Mouse (Mus musculus) cerebellum, adult (tissue): ENCODE data around the gene S1pr4.

Experiments used
- ATAC-seq: cut with Nextera tagmentation; 2 replicates; pipeline ENCODE4 v1.9.2; 2017; ENCODE audit warnings: mild to moderate bottlenecking, moderate library complexity, mixed read lengths; ENCODE audit not compliant: insufficient number of reproducible peaks, low FRiP score, low TSS enrichment

The S1pr4 gene

DNA sequence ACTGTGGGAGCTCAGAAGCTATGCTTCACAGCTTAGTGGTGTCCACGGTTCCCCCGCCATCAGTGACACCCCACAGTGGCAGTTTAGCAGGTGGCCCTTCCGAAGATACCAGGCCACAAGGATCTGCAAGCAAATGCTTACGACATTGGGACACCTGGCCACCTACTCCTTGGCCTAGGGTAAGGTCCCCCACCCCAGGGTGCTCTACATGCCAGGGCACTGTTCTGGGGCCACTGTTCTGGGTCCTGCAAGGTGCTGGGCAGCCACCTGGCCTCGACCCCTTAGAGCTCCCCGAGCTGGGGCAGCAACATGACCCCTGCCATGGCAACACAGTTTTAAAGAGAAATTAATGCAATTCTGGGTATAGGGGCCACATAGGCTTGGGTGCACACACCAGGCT, 4.8 kb downstream of the S1pr4 start:
- no peak for ATAC-seq

DNA sequence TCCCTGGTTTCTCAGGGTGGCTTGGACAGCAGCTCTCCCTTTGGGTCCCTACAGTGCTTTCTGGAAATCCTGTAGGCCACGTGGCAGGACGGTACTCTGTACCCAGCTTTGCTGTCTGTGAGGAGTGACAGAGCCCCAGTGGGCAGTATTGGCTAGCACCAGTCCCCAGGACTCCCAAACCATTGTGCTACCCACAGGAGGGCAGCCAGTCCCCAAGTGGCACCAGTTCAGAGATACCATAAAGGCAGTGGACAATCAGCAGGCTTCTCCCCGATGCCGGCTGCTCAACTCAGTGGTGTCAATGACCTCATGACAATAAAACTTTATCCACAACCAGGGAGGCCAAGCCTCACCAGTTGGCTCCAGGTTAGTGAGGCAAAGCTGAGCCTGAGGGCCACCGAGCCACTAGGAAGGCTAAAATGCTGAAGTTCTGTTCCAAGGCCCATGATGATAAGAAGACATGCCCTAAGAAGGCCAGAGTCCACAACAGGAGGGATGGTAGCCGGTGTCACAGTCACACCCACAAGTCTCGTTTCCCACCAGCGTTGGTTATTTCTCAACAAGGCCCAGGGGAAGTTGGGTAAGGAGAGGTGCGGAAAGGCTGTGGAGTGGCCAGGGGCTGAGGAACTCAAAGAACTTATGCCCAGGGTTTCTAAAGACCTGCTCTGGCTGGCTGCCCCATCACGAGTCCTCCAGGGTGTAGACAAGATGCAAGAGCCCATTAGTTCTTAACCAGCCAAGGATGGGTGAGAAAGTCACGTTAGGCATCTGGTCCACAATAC, 5.5 kb downstream of the S1pr4 start:
- ATAC-seq: no peak

DNA sequence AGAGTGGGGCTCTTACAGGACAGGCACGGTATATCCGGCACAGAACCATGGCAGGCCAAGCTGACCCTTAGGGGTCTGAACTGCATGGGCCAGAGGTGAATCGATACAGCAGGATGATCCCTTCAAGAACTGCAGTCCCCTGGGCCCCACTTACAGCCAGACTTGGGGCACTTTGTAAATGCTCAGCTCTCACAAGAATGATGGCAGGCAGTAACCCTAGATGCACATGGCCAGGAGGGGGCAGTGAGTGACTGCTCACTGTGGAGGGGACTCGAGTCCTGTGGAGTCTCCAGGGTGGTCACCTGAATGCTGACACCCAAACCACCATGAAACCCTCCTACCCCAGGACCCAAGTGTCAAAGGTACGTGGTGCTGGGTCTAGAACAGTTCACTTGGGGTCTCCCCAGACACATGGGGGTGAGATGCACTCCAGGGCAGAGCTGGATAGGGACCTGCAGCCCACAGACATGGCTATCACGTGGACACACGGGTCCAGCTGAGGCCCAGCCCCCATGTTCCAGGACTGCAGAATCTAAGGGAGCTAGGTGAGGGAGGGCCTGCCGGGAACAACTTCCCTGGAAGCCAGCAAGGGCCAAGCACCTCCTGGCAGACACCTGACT, 6.2 kb downstream of the S1pr4 start:
- ATAC-seq: no peak

DNA sequence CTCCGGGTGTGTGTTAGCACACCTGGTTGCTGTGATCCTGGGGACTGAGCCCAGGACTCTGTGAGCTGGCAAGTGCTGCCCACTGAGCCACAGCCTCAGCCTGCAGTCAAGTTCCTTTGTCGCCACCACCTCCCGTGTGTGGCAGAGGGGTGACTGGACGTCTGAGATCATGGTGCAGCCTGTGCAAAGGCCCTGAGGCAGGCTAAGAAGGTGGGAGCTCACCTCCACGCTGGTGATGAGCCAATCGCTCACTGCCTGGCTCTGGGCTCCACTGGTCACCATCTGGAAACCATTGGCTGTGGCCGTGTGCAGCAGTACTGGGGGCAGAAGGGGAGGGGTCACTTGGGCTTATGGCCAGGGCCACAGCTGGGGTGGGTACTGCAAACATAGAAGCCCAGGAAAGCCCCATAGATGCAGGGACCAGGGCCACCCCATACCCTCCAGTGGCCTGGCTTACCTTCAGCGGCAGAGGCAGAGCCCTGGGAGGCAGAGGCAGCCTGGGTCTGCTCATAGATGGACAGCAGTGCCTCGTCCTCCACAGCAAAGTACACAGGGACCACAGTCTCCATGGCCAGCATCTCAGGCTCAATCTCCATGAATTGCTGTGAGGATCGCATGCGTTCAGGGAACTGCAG, 7.2 kb downstream of the S1pr4 start:
- ATAC-seq: no peak

DNA sequence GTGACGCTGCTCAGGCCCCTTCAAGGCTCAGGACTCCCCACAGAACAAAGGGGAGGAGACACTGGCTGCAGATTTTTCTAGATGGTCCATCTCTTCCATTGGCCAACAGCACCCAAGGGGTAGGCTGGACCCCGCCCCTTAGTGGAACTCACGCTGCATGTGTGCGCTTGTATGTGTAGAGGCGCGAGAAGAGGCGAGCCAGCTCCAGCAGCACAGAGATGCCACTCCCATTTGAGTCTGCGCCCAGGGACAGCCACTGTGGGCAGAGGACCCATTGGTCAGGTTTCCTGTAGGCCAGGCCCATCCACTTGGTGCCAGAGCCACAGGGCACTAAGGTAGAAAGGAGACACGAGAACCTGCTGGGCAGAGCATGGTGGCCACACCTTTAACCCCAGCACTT, 8.9 kb downstream of the S1pr4 start:
- no peak for ATAC-seq

DNA sequence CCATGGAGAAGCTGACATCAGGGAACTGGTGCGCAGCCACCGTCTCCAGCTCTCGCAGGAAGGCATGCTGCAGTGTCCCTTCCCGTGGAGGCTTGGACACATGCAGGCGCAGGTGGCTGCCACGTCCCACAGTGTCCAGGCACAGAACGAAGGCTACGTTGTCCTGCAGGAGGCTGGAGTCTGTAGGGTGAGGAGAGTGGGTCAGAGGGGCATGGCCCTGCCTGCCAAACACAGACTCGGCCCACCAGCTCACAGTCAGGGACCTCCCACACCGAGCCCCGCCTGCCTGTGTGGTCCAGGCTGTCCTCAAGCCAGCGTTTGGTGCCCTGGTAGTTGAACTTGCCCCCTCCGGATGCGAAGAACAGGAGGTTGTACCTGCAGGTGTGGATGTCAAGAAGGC, 10.0 kb downstream of the S1pr4 start:
- no peak for ATAC-seq

DNA sequence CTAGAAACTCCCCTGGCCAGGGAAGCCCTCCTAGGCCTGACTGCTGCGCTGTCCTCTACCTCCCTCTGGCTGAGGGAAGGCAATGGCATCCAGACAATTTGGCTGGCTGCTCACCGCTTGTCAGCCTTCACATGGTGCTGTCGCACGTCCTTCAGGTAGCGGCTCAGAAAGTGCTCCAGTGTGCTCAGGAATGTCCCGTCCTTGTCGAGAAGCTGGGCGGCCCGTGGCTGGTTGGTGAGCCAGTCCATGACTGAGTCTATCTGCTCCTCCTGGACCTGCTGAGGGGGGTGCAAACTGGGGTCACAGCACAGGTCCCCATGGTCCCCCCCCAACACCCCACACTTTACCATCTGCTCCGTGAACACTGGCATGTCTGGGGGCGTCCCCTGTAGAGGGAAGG, 11.9 kb downstream of the S1pr4 start:
- no peak for ATAC-seq

DNA sequence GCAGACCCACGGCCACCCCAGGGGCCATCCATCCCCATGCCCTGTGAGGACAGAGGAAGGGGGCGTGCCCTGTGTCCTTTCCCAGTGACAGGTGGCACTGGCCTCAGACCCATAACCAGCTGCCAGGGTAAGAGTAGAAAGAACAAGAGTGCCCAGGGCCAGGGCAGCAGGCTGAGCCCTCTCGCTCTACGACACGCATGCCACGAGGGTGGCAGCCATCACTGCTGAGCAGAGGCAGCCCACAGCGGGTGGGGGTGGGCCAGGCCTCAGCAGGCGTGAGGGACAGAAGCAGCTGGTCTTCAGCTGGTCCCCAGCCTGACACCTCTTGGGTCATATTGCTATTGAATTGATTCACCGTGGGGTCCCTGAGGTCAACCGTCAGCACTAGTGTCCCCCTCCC, 13.4 kb downstream of the S1pr4 start:
- no peak for ATAC-seq

DNA sequence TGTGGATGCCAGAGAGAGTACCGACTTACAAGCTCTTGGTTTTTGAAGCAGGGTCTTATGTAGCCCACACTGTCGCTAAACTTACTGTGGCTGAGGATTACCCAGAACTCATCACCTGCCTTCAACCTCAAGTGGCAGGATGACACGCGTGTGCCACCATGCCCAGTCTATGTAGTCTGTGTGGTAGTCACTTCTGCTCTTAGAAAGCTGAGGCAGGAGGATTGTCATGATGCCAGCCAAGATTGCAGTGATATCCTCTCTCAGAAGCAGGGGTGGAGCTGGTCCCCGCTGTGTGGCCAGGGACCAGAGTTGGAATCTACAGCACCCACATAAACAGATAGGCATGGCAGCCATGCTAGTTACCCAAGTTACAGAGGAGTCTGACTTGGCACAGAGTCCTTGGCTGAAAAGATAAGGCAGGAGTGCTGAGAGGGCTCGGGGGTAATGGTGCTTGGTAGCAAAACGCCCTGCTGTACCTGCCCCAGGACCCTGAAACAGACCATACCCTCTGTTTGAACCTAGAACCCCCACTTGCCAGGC, 14.4 kb downstream of the S1pr4 start:
- ATAC-seq: no peak

DNA sequence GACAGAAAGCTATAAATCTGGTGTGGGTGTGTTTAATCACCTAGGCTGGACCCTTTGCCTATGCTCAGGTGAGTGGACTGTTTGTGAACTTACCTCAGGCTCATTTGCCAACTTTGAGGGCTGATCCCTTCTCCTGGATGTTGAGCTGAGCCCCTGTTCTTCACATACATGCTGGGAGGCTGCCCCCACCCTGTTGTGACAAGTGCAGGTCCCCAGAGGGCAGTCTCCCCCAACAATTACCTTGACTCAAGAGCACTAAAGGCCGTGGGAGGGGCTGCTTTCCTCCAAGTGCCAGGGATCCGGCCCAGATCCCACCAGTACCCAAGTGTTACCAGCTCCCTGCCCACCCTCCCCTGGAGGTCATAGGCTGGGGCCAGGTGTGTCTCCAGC, 14.9 kb downstream of the S1pr4 start:
- ATAC-seq: no peak

DNA sequence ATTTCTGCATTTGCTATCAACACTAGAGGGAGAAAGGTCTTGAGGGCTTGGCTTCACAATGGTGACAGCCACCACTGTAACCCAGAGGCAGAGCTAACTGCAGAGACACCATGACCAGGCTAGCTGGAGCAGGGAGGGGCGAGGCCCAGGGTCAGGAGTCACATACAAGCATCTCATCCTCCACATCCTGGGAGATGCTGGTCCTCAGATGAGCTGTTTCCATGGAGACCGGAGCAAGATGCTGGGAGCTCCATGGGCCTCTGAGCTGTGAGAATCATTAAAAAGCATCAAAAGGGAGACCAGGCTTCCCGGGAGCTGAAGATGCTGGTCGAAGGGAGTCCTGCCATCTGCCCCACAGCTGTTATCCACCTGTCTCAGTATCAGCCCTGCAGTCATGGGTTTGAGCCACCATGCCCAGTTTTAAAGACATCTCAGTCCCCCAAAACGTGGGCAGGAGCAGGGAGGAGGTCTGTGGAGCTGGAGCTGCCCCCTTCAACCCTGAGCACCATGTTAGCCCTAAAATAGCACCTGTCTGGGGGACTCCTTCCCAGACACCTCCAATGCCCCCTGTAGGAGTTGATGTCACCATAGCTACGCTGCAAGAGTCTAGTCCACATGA, 15.4 kb downstream of the S1pr4 start:
- no peak for ATAC-seq

DNA sequence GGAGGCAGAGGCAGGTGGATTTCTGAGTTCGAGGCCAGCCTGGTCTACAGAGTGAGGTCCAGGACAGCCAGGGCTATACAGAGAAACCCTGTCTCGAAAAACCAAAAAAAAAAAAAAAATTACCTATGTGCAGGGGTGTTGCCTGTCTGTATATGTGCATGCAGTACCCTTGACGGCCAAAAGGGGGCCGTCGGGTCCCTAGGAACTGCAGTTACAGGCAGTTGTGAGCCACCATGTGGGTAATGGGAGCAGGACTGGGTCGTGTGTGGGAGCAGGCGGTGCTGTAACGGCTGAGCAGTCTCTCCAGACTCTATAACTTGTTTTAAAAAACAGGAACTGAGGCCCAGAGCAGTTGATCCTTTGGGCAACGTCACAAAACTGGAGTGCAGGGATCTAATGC, 15.9 kb downstream of the S1pr4 start:
- no peak for ATAC-seq

DNA sequence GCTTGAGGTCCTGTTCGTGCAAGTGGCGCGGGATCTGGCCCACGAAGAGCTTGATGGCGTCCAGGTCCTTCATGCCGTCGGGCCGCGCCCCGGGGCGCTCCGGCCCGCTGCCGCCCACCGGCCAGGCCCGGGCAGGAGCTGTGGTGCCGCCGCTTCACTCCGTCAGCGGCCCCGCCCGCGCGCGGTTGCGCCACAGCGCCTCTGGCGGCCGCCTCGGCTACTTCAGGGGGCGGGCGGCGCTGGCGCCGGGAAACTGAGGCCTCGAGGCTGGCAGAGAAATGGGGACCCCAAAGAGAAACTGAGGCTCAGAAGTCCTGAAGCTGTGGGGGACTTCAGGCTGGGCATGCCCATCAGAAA, 17.4 kb downstream of the S1pr4 start, which contains the start of gene Celf5:
TSS of gene Celf5 (minus strand) at position 177 of the 357 bp plus-strand sequence.
- peak; percentile 59; the same call in 1 of the 2 replicates for ATAC-seq

DNA sequence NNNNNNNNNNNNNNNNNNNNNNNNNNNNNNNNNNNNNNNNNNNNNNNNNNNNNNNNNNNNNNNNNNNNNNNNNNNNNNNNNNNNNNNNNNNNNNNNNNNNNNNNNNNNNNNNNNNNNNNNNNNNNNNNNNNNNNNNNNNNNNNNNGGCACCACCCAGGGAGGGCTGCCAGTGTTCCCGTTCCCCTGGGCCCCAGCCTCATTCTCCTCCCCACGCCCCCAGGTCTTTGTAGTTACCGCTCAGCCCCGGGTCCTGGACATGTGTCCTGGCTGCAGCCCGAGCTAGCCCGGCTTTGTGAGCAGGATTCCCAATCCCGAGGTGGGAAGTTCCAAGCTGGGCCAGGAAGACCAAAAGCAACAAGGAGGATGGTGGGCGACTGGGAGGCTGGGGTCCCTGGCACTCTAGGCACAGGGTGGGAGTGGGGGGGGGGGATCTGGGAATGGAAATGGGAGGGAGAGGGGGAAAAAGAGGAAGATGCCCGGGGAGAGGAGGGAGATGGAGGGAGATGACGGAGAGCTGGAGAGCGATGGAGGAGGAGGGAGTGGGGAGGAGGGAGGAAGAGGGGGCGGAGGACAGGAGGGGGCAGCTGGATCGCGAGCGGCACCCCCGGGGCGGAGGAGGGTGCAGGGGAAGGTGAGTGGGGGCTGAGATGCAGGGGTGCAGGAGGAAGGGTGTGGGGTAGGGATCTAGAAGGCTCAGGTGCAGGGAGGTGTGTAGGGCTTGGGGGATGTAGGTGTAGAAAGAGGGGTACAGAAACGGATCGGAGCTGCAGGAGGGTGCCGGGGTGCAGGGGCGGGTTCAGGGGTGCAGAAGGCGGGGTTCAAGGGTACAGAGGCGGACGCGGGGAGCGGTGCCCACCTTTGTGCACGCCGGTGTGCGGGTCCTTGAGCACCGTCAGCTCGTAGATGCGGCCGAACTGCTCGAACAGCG, 18.1 kb downstream of the S1pr4 start:
- 0 out of 2 replicates have a peak, but pooled peaks have one; percentile 9 for ATAC-seq

DNA sequence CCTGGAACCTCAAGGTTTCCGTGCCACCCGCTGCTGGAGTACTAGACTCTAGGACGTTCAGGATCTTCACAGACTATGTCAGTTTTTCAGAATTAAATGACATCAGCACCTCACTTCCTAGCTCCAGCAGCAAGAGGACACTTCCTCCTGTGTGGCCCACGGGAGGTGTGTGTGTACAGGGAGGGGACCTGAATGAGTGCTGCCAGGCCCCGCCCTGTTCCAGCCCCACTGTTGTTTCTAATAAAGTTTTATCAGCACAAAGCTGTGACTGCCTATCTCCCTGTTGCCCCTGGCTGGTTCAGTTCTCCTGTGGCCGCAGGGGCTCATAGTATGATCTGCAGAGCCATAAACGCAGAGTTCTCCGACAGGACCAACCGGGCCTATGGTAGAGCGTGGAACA, 25.5 kb downstream of the S1pr4 start:
- ATAC-seq: no peak

DNA sequence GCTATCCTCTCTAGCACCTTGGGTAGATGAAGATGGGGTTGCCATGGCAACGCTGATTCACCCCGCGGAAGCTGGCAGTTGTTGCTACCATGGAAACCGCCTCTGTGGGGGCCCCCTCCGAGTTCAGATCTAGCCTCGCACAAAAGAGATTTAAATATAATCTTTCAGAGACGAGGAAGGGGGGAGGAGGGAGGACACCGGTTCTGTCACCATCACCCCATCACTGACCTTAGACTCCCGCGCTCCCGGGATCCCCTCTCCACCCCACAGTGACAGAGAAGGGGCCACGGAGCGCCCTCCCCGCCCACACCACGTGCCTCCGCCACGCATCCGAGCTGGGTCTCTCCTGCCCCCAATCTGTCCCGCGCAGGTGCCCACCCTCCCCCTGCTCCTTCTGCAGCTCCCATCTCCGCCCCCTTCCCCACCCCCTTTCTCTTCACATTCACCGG, 26.9 kb downstream of the S1pr4 start:
- 0 out of 2 replicates have a peak, but pooled peaks have one; percentile 49 for ATAC-seq

DNA sequence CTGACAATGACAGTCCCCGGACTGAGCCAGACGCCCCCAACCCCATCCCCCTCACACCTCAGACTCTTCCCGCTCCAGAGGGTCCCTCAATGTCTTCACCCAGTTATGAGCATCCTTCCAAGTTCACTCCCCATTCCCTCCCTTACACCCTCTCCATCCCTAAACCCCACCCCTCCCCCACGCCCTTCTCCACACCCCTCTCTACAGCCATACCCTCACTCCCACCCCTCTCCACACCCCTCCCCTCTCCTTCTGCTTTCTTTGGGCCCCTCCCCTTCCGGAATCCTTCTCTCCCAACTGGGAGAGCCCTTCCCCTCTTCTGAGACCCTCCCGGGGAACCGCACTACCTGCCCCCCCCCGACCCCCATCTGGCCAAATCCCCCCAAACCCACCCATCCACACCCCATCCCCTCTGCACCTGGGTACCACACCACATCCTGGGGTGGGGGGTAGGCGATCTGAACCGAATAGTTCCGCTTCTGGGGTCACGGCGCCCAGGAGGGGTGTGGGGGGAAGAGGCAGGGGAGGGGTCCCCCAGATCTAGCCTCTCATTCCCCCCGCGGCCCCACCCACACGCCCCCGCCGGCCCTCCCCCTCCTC, 27.4 kb downstream of the S1pr4 start:
- ATAC-seq: no peak

DNA sequence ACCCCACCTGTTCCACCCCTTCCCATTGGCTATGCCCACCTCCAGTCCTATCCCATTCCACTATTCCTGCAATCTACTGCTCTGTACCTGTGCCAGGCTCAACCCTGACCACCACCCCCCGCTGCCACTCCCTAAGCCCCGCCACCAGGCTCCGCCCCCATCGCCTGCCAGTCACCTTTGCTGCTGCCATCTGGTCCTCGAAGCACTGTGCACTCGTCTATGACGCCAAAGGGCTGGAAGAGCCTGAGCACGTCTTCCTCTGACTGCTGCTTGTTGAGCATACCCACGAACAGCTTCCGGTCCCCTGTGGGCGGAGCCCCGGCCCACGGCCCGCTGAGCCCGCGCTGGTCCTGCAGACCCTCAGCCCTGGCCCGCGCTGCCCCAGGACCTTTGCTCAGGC, 29.5 kb downstream of the S1pr4 start:
- no peak for ATAC-seq

DNA sequence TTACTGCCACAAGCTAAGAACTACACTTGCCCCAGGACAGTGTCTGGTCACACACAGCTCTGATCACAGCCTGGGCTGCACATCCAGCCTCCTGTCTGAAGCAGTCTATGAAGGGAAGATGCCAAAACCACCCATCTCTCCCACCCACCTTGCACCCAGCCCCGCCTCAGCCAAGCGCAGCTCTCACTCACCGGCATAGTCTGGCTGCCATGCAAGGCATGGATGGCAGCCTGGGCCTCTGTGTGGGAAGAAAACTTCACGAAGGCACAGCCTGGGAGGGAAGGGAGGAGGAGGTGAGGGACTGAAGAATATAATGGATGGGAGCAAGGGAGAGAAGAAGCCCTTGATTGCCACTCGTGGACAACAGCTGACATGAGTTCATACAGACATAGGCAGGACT, 30.7 kb downstream of the S1pr4 start:
- no peak for ATAC-seq
